Mouse (Mus musculus): ENCODE measurements around the gene Gm20388.

Gene Gm20388

GRCm38 (mm10) chr8:121474161-121474897 lies 1563.7 kb downstream of the Gm20388 start:
- peak; percentile 3 to 7 for DNase-seq (ENCODE audit: low spot score in 2 of 2)

- DNase-seq (ENCODE audit: low spot score in 2 of 2), result no peak
These were observed 1564.2 kb downstream of the Gm20388 start for GRCm38 (mm10) chr8:121474898-121475284.

- no peak for DNase-seq (ENCODE audit: low spot score in 2 of 2)
These were observed 1567.4 kb downstream of the Gm20388 start for GRCm38 (mm10) chr8:121477851-121478547.

GRCm38 (mm10) chr8:121479144-121479543 lies 1568.5 kb downstream of the Gm20388 start:
- DNase-seq (ENCODE audit: low spot score in 2 of 2), result no peak

GRCm38 (mm10) chr8:121480411-121481031 lies 1569.9 kb downstream of the Gm20388 start:
- no peak for DNase-seq (ENCODE audit: low spot score in 2 of 2)

GRCm38 (mm10) chr8:121484072-121484782 lies 1573.6 kb downstream of the Gm20388 start:
- no peak for DNase-seq (ENCODE audit: low spot score in 2 of 2)

GRCm38 (mm10) chr8:121491633-121492032 lies 1581.0 kb downstream of the Gm20388 start:
- no peak for DNase-seq (ENCODE audit: low spot score in 2 of 2)

- DNase-seq (ENCODE audit: low spot score in 2 of 2), result no peak
These were observed 1587.0 kb downstream of the Gm20388 start for GRCm38 (mm10) chr8:121497621-121498020.

GRCm38 (mm10) chr8:121511751-121512150 lies 1601.1 kb downstream of the Gm20388 start:
- DNase-seq (ENCODE audit: low spot score in 2 of 2), result no peak

GRCm38 (mm10) chr8:121513429-121513828 lies 1602.8 kb downstream of the Gm20388 start:
- peak in 1 of 2 experiments; percentile 75 for DNase-seq (ENCODE audit: low spot score in 2 of 2)

GRCm38 (mm10) chr8:121525111-121525818 lies 1614.6 kb downstream of the Gm20388 start:
- no peak for DNase-seq (ENCODE audit: low spot score in 2 of 2)

- no peak for DNase-seq (ENCODE audit: low spot score in 2 of 2)
These were observed 1616.3 kb downstream of the Gm20388 start for GRCm38 (mm10) chr8:121526811-121527550.

- DNase-seq (ENCODE audit: low spot score in 2 of 2), result no peak
These were observed 1617.1 kb downstream of the Gm20388 start for GRCm38 (mm10) chr8:121527751-121528150.

- no peak for DNase-seq (ENCODE audit: low spot score in 2 of 2)
These were observed 1618.1 kb downstream of the Gm20388 start for GRCm38 (mm10) chr8:121528790-121529189.

GRCm38 (mm10) chr8:121530639-121531038 lies 1620.0 kb downstream of the Gm20388 start:
- DNase-seq (ENCODE audit: low spot score in 2 of 2), result no peak

GRCm38 (mm10) chr8:121532381-121532780 lies 1621.7 kb downstream of the Gm20388 start:
- no peak for DNase-seq (ENCODE audit: low spot score in 2 of 2)

- no peak for DNase-seq (ENCODE audit: low spot score in 2 of 2)
These were observed 1631.2 kb downstream of the Gm20388 start for GRCm38 (mm10) chr8:121541862-121542261.

GRCm38 (mm10) chr8:121542901-121543300 lies 1632.3 kb downstream of the Gm20388 start:
- no peak for DNase-seq (ENCODE audit: low spot score in 2 of 2)

- DNase-seq (ENCODE audit: low spot score in 2 of 2), result no peak
These were observed 1633.7 kb downstream of the Gm20388 start, which contains the start of gene 1700018B08Rik for GRCm38 (mm10) chr8:121544276-121544785. 1700018B08Rik (minus strand) TSS chr8:121544320.

- DNase-seq (ENCODE audit: low spot score in 2 of 2), result no peak
These were observed 1634.3 kb downstream of the Gm20388 start for GRCm38 (mm10) chr8:121544936-121545335.

All from left cerebral cortex, adult 9 months (tissue).